Mouse (Mus musculus) embryonic facial prominence, embryonic 13.5 days (tissue): Measurements from ENCODE around the gene Hmg20a. TPM values are rescaled to one million over a fixed set of nuclear protein-coding genes. Genes with fewer than 3 reads are reported as not detected.
A peak's percentile ranks its signal among the peaks of the same experiment; 100 is the strongest.

Experiments
- ATAC-seq: fragments of 200-750 bp; cut with Nextera tagmentation; 2 replicates; pipeline ENCODE4 v1.8.0; 2017; ENCODE audit warnings: low read depth; ENCODE audit not compliant: insufficient number of reproducible peaks, insufficient read depth, low FRiP score, low TSS enrichment
- H3K27ac ChIP-seq: fragments of 300-500 bp; sonication (generic); 2 replicates; pipeline ENCODE4 v1.5.1; 2015; ENCODE audit warnings: moderate library complexity, mild to moderate bottlenecking, inconsistent platforms
- H3K27me3 ChIP-seq: fragments of 300-500 bp; sonication (generic); 2 replicates; pipeline ENCODE4 v1.6.1; 2015; ENCODE audit warnings: mild to moderate bottlenecking, inconsistent platforms
- H3K36me3 ChIP-seq: fragments of 300-500 bp; sonication (generic); 2 replicates; pipeline ENCODE4 v1.6.1; 2015; ENCODE audit warnings: mild to moderate bottlenecking, inconsistent platforms
- H3K4me1 ChIP-seq: fragments of 300-500 bp; sonication (generic); 2 replicates; pipeline ENCODE4 v1.6.1; 2015; ENCODE audit warnings: inconsistent platforms
- H3K4me2 ChIP-seq: fragments of 300-500 bp; sonication (generic); 2 replicates; pipeline ENCODE4 v1.6.1; 2015; ENCODE audit warnings: moderate library complexity, mild to moderate bottlenecking, inconsistent platforms
- H3K4me3 ChIP-seq: fragments of 300-500 bp; sonication (generic); 2 replicates; pipeline ENCODE4 v1.5.1; 2015; ENCODE audit warnings: mild to moderate bottlenecking, inconsistent platforms
- H3K9ac ChIP-seq: fragments of 300-500 bp; sonication (generic); 2 replicates; pipeline ENCODE4 v1.6.1; 2015; ENCODE audit warnings: mild to moderate bottlenecking, inconsistent platforms
- H3K9me3 ChIP-seq: fragments of 300-500 bp; sonication (generic); 2 replicates; pipeline ENCODE4 v1.6.1; 2016; ENCODE audit warnings: inconsistent platforms
- WGBS: fragments of 180-500 bp; shearing (Covaris S2); methylation state at CpG from one replicate; pipeline ENCODE4 v1.1.7; 2015; ENCODE audit warnings: mixed read lengths; 5-methylcytosine and 5-hydroxymethylcytosine counted together
- polyA plus RNA-seq: library from polyadenylated mRNA; unstranded; fragments of >200 nt; fragmentation: Nextera tagmentation; extraction: Ambion mirVana; gene quantifications from 2 replicates; pipeline ENCODE4 v1.2.1, GENCODE M21; 2015

Hmg20a gene
- polyA plus RNA-seq, 1 experiment from 2014 or later: 79.1 TPM

GRCm38 (mm10) chr9:56500893-56501590 is 82.6 kb downstream of the Hmg20a start:
- H3K4me3 ChIP-seq: no peak overlapping the region
- WGBS: 63% methylated on average over 8 of the region's 8 CpGs
- no peak overlapping the region for H3K9ac ChIP-seq
- no peaks in the 10 kb centered on the region for H3K9me3 ChIP-seq
- no peaks in the 10 kb centered on the region for H3K27me3 ChIP-seq
- peak overlapping the region; percentile 84 for H3K27ac ChIP-seq
- no peak for ATAC-seq
- H3K4me2 ChIP-seq: no peak overlapping the region
- peaks cover 61% of the 10 kb centered on the region for H3K4me1 ChIP-seq
- H3K36me3 ChIP-seq: 0 out of 2 replicates have a peak, but pooled peaks cover 5% of the 10 kb centered on the region

- ATAC-seq: no peak
- Histone ChIP-seq H3K27me3 (no peaks in the 10 kb centered on the region), H3K9me3 (no peaks in the 10 kb centered on the region), H3K4me2 (peak overlapping the region; percentile 37), H3K36me3 (no peaks in the 10 kb centered on the region), H3K4me3 (no peak overlapping the region), H3K4me1 (peaks cover 65% of the 10 kb centered on the region), H3K9ac (no peak overlapping the region), H3K27ac (peak overlapping the region; percentile 84)
- WGBS: 28% methylated on average over 10 of the region's 10 CpGs
Measured at GRCm38 (mm10) chr9:56501721-56502542, 83.5 kb downstream of the Hmg20a start.

DNA sequence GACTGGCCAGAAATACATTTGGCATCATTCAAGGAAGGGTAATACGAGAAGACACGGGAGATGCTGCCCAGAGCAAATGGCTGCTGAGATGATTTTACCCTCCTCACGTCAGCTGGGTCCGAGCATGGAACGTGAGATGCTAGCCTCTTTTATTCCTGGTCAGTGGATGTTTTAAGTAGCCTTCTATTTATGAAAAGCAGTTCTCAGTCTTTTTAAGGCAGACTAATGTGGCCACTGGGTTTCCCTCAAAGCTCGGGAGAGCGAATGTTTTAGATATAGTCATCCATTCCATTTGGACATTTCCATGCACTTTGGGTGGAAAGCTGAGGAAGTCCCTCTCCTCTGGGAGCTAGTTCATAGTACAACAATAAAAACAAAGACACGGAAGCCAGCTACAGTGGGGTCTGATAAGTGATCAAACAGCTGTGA is 84.1 kb downstream of the Hmg20a start:
- H3K4me1 ChIP-seq: peaks cover 70% of the 10 kb centered on the region
- WGBS: 16% methylated on average over 8 of the region's 8 CpGs
- H3K36me3 ChIP-seq: no peaks in the 10 kb centered on the region
- H3K9me3 ChIP-seq: no peaks in the 10 kb centered on the region
- no peak for ATAC-seq
- no peak overlapping the region for H3K4me3 ChIP-seq
- peak overlapping the region; percentile 37 for H3K4me2 ChIP-seq
- no peaks in the 10 kb centered on the region for H3K27me3 ChIP-seq
- peak overlapping the region; percentile 84 for H3K27ac ChIP-seq
- no peak overlapping the region for H3K9ac ChIP-seq

- peaks cover 71% of the 10 kb centered on the region for H3K4me1 ChIP-seq
- no peaks in the 10 kb centered on the region for H3K9me3 ChIP-seq
- no peak overlapping the region for H3K4me2 ChIP-seq
- no peaks in the 10 kb centered on the region for H3K36me3 ChIP-seq
- H3K4me3 ChIP-seq: no peak overlapping the region
- 59% methylated on average over 7 of the region's 7 CpGs for WGBS
- 0 out of 2 replicates have a peak overlapping the region, but pooled peaks have one; percentile 24 for H3K27ac ChIP-seq
- no peak for ATAC-seq
- no peak overlapping the region for H3K9ac ChIP-seq
- H3K27me3 ChIP-seq: no peaks in the 10 kb centered on the region
Measured at GRCm38 (mm10) chr9:56503621-56504500, 85.5 kb downstream of the Hmg20a start.

DNA sequence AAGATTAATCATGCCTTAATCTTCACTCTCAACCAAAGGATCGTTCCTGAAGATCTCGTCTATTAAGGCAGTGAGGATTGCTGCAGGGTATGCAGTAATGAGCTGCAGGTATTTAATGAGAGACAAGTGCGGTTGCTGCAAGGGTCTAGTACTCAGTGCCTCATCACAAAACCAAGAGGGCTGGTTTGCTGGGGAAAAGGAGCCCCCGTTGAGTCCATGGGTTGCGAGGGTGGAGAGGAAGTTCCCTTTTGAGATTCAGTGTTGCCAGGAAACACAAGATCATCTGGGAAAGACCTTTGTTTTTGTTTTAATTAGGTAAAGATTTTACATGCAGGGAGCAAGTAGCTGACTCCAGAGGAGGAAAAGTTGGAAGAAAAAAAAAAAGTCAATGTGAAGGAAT is 86.1 kb downstream of the Hmg20a start:
- Histone ChIP-seq H3K9ac (no peak overlapping the region), H3K27ac (0 out of 2 replicates have a peak overlapping the region, but pooled peaks have one; percentile 24), H3K4me2 (no peak overlapping the region), H3K4me1 (peaks cover 71% of the 10 kb centered on the region), H3K36me3 (no peaks in the 10 kb centered on the region), H3K9me3 (no peaks in the 10 kb centered on the region), H3K27me3 (no peaks in the 10 kb centered on the region), H3K4me3 (no peak overlapping the region)
- WGBS: 28% methylated on average over 5 of the region's 5 CpGs
- ATAC-seq: no peak

DNA sequence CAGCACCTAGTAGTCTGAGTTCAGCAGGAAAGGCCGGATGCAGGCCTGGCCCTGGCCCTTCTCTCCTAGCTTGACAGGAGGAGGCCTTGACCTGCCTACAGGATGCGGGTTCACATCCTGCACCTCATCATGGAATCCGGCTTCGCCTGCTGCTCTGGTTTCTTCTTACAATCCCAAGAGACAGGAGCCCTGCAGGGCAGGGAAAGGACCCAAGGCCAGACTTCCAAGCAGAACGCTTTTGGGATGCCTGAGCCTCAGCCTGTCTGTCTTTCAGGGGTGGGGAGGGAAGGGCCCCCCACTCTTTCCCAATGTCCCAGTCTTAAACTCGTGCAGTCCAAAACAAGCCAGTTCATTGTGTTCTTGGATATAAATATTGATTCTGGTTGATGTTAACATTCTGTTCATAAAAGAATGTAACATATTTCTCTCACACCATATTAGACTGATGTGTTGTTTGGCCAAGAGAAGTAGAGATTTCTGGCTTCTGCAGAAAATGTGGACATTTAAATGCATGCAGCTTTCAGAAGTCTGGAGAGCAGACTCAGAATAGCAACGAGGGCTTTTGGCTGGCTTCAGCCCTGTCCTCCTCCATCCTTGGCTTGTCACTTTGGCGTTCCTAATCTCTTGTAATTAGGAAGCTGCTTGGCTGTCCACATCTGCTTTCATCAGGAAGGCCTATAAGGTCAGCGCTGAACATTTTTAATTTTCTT is 86.8 kb downstream of the Hmg20a start:
- peak overlapping the region; percentile 40; the same call in 1 of the 2 replicates for H3K9ac ChIP-seq
- H3K9me3 ChIP-seq: no peaks in the 10 kb centered on the region
- no peaks in the 10 kb centered on the region for H3K27me3 ChIP-seq
- H3K36me3 ChIP-seq: no peaks in the 10 kb centered on the region
- peak overlapping the region; percentile 87 for H3K4me2 ChIP-seq
- ATAC-seq: no peak
- WGBS: 33% methylated on average over 9 of the region's 9 CpGs
- peaks cover 71% of the 10 kb centered on the region for H3K4me1 ChIP-seq
- H3K4me3 ChIP-seq: peak overlapping the region; percentile 47
- H3K27ac ChIP-seq: peak overlapping the region; percentile 99

- H3K27ac ChIP-seq: peak overlapping the region; percentile 99
- no peaks in the 10 kb centered on the region for H3K27me3 ChIP-seq
- peak overlapping the region; percentile 73 for H3K9ac ChIP-seq
- H3K9me3 ChIP-seq: no peaks in the 10 kb centered on the region
- peaks cover 65% of the 10 kb centered on the region for H3K4me1 ChIP-seq
- ATAC-seq: peak; percentile 80
- H3K36me3 ChIP-seq: no peaks in the 10 kb centered on the region
- peak overlapping the region; percentile 47 for H3K4me3 ChIP-seq
- H3K4me2 ChIP-seq: peak overlapping the region; percentile 87
- under 1% methylated on average over 31 of the region's 31 CpGs for WGBS
Measured at GRCm38 (mm10) chr9:56505793-56506755, 87.7 kb downstream of the Hmg20a start.

DNA sequence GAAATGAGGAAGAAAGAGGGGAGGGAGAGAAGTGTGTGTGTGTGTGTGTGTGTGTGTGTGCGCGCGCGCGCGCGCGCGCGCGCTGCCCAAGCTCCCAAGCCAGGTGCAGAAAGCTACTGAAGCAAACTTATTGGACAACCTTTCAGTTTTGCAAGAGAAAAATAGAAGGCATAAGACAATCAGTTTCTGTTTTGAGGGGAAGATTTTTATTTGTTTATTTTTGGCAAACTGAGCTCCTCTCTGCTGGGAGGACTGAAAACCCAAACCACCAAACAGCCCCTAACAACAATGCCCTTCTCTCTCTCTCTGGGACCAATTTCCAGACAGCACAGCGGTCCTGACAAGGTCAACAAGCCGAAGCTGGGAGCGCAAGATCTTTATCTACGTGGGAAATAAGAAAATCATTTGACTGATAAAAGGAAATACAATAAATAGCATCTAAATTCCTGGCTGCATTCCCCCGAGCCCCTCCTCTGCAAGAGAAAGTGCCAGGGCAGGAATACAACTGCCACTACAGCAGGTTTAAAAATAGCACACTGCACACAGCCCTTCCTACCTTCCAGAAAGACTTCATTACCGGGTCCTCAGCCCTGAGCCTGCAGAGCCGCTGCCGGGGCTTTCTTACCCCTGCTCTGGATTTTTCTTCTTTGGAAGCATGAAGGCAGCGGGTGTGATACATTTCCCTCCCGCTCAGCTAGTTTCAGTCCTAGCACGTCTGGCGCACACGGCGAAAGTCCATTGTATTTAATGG is 88.7 kb downstream of the Hmg20a start:
- Histone ChIP-seq H3K27me3 (no peaks in the 10 kb centered on the region), H3K4me2 (peak overlapping the region; percentile 87), H3K4me1 (peaks cover 55% of the 10 kb centered on the region), H3K4me3 (peak overlapping the region; percentile 47), H3K9me3 (no peaks in the 10 kb centered on the region), H3K27ac (peak overlapping the region; percentile 99), H3K36me3 (no peaks in the 10 kb centered on the region), H3K9ac (peak overlapping the region; percentile 73)
- 7% methylated on average over 25 of the region's 25 CpGs for WGBS
- ATAC-seq: no peak

DNA sequence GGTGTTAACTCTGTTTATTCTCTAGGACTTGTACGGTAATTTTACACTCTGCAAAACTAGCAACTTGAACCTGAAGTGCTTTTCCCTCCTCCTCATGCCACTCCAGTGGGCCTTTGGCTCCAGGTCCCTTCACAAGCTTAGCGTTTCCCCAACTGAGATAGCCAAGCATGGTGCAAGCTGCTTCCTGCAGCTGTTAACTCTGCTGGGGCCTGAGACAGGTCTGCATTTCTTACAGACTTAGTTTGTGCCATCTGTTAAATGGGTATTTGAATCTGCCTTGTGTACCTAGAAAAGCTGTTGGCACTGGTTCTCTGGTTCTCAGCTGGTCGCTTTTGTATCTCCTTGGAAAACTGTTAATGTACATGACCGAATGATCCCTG is 89.3 kb downstream of the Hmg20a start:
- H3K27ac ChIP-seq: peak overlapping the region; percentile 99
- H3K9me3 ChIP-seq: no peaks in the 10 kb centered on the region
- no peaks in the 10 kb centered on the region for H3K27me3 ChIP-seq
- no peaks in the 10 kb centered on the region for H3K36me3 ChIP-seq
- H3K9ac ChIP-seq: peak overlapping the region; percentile 73
- peak overlapping the region; percentile 87 for H3K4me2 ChIP-seq
- 58% methylated on average over 4 of the region's 4 CpGs for WGBS
- peak overlapping the region; percentile 47 for H3K4me3 ChIP-seq
- ATAC-seq: no peak
- peaks cover 49% of the 10 kb centered on the region for H3K4me1 ChIP-seq
